Comparison of ENCODE assay signal across 21 mouse cellular contexts in genomic region chr7:99583625-99584024, GRCm38 (mm10). TPM values are rescaled to one million over a fixed set of nuclear protein-coding genes. Genes with fewer than 3 reads are reported as not detected.
DNase-seq lines count a peak whose midpoint lies in the region; ATAC-seq and TF ChIP-seq lines count a peak whose summit lies in the region.
"Had no signal": no experiment of that assay in that cellular context is flagged by ENCODE, and none has a peak within 500 bp of the region (broad histone marks: within the 10 kb centered on the region; RNA-seq: fewer than 3 reads in every experiment).

No protein-coding gene starts in this region.

- no peak overlapping the region for H3K4me3 ChIP-seq in hindbrain, embryonic 10.5 days
- no peak overlapping the region for H3K4me3 ChIP-seq in hindbrain, embryonic 12.5 days
- H3K4me3 ChIP-seq in megakaryocyte, embryonic 14.5 days (replicated peaks), result peak overlapping the region; percentile 34
- H3K4me3 ChIP-seq in liver, embryonic 12.5 days, result no peak overlapping the region
- H3K4me3 ChIP-seq in intestine, postnatal 0 days (ENCODE audit: low read depth, low read length), result no peak overlapping the region
- H3K4me3 ChIP-seq: forebrain, embryonic 13.5 days; heart, embryonic 10.5 days; kidney, embryonic 15.5 days; midbrain, embryonic 12.5 days had no signal

- peak overlapping the region; percentile 37; the same call in 1 of the 2 replicates for H3K27ac ChIP-seq in hindbrain, embryonic 10.5 days
- no peak overlapping the region for H3K27ac ChIP-seq in hindbrain, embryonic 12.5 days
- peak overlapping the region; percentile 38; the same call in 1 of the 2 replicates for H3K27ac ChIP-seq in liver, embryonic 12.5 days
- H3K27ac ChIP-seq in intestine, postnatal 0 days (ENCODE audit: low read depth, low read length), result no peak overlapping the region
- H3K27ac ChIP-seq: forebrain, embryonic 13.5 days; heart, embryonic 10.5 days; kidney, embryonic 15.5 days; midbrain, embryonic 12.5 days had no signal

- no peak overlapping the region for H3K9ac ChIP-seq in hindbrain, embryonic 12.5 days
- no peak overlapping the region for H3K9ac ChIP-seq in liver, embryonic 12.5 days
- H3K9ac ChIP-seq in intestine, postnatal 0 days (ENCODE audit: low read depth, low read length), result no peak overlapping the region
- H3K9ac ChIP-seq: forebrain, embryonic 13.5 days; kidney, embryonic 15.5 days; midbrain, embryonic 12.5 days had no signal

- 85% methylated on average over 5 of the region's 5 CpGs for WGBS in hindbrain, embryonic 10.5 days
- 83% methylated on average over 5 of the region's 5 CpGs for WGBS in hindbrain, embryonic 12.5 days
- 54% methylated on average over 5 of the region's 5 CpGs for WGBS in liver, embryonic 12.5 days (ENCODE audit: insufficient replicate concordance)
- 80% methylated on average over 5 of the region's 5 CpGs for WGBS in intestine, postnatal 0 days

- peaks cover 14% of the 10 kb centered on the region for H3K27me3 ChIP-seq in hindbrain, embryonic 10.5 days (ENCODE audit: insufficient read depth, poor library complexity, severe bottlenecking)
- H3K27me3 ChIP-seq in hindbrain, embryonic 12.5 days, result no peaks in the 10 kb centered on the region
- H3K27me3 ChIP-seq in megakaryocyte, embryonic 14.5 days (replicated peaks), result no peaks in the 10 kb centered on the region
- H3K27me3 ChIP-seq in liver, embryonic 12.5 days (replicated peaks), result 0 out of 2 replicates have a peak, but pooled peaks cover 5% of the 10 kb centered on the region
- H3K27me3 ChIP-seq in intestine, postnatal 0 days (replicated peaks; ENCODE audit: control insufficient read depth, insufficient read depth, low read length), result no peaks in the 10 kb centered on the region
- H3K27me3 ChIP-seq: CH12.LX; forebrain, embryonic 13.5 days; kidney, embryonic 15.5 days had no signal

- no peak overlapping the region for H3K4me2 ChIP-seq in hindbrain, embryonic 12.5 days (replicated peaks)
- H3K4me2 ChIP-seq in liver, embryonic 12.5 days, result no peak overlapping the region
- no peak overlapping the region for H3K4me2 ChIP-seq in intestine, postnatal 0 days (replicated peaks; ENCODE audit: low read depth)
- H3K4me2 ChIP-seq: forebrain, embryonic 13.5 days; kidney, embryonic 15.5 days; midbrain, embryonic 12.5 days had no signal

- no peaks in the 10 kb centered on the region for H3K9me3 ChIP-seq in hindbrain, embryonic 10.5 days
- no peaks in the 10 kb centered on the region for H3K9me3 ChIP-seq in hindbrain, embryonic 12.5 days (replicated peaks)
- no peaks in the 10 kb centered on the region for H3K9me3 ChIP-seq in megakaryocyte, embryonic 14.5 days
- no peaks in the 10 kb centered on the region for H3K9me3 ChIP-seq in liver, embryonic 12.5 days (replicated peaks)
- H3K9me3 ChIP-seq in intestine, postnatal 0 days (ENCODE audit: control insufficient read depth), result no peaks in the 10 kb centered on the region
- H3K9me3 ChIP-seq: forebrain, embryonic 13.5 days; G1E; heart, embryonic 10.5 days; kidney, embryonic 15.5 days; midbrain, embryonic 12.5 days had no signal

- peaks cover 86% of the 10 kb centered on the region for H3K4me1 ChIP-seq in hindbrain, embryonic 10.5 days (replicated peaks)
- H3K4me1 ChIP-seq in hindbrain, embryonic 12.5 days, result peaks cover 59% of the 10 kb centered on the region
- peaks cover 99% of the 10 kb centered on the region for H3K4me1 ChIP-seq in megakaryocyte, embryonic 14.5 days
- peaks cover 46% of the 10 kb centered on the region for H3K4me1 ChIP-seq in liver, embryonic 12.5 days
- H3K4me1 ChIP-seq in intestine, postnatal 0 days (replicated peaks; ENCODE audit: control insufficient read depth, insufficient read depth, low read length), result no peaks in the 10 kb centered on the region

- peaks cover 29% of the 10 kb centered on the region for H3K36me3 ChIP-seq in hindbrain, embryonic 10.5 days
- 0 out of 2 replicates have a peak, but pooled peaks cover 13% of the 10 kb centered on the region for H3K36me3 ChIP-seq in hindbrain, embryonic 12.5 days
- H3K36me3 ChIP-seq in megakaryocyte, embryonic 14.5 days (replicated peaks; ENCODE audit: low read length), result peaks cover 94% of the 10 kb centered on the region
- peaks cover 52% of the 10 kb centered on the region for H3K36me3 ChIP-seq in liver, embryonic 12.5 days
- H3K36me3 ChIP-seq in intestine, postnatal 0 days (ENCODE audit: control insufficient read depth, insufficient read depth), result peaks cover 19% of the 10 kb centered on the region
- H3K36me3 ChIP-seq: midbrain, embryonic 12.5 days had no signal

- DNase-seq in hindbrain, embryonic 10.5 days (ENCODE audit: low spot score), result no peak
- DNase-seq in right cerebral cortex, adult 18-20 months, result no peak
- DNase-seq: B cell, adult 2 months; cerebellum, adult 11-12 months; cerebellum, postnatal 10 days; embryo, embryonic 11 days; heart, postnatal 4 days; right cerebral cortex, postnatal 14 days had no signal

- ATAC-seq in hindbrain, embryonic 12.5 days (ENCODE audit: low FRiP score), result no peak
- no peak for ATAC-seq in megakaryocyte, adult 5-6 weeks (ENCODE audit: poor library complexity, severe bottlenecking)
- ATAC-seq in liver, embryonic 12.5 days, result no peak
- ATAC-seq in intestine, postnatal 0 days, result no peak
- ATAC-seq: forebrain, embryonic 13.5 days had no signal

- TF ChIP-seq CTCF in intestine, postnatal 0 days (IDR thresholded peaks at IDR 0.05; ENCODE audit: low read depth), result no peak

RNA-seq across cellular contexts. Expression of gene Tpbgl, which starts 43.3 kb away (rescaled TPM):
- 0.59 and 0.81 TPM in 2 replicates for polyA plus RNA-seq in hindbrain, embryonic 10.5 days (2016; fragmentation: Nextera tagmentation; extraction: Ambion mirVana)
- polyA plus RNA-seq in hindbrain, embryonic 12.5 days (2016; fragmentation: Nextera tagmentation; extraction: Ambion mirVana), result 1.6 and 2.2 TPM in 2 replicates
- polyA plus RNA-seq in megakaryocyte, embryonic 14.5 days (2012; ENCODE audit: insufficient read depth, low replicate concordance), result 0.04 TPM in 1 of 2 replicates, not detected in the other
- 0.27 TPM in 1 of 2 replicates, not detected in the other for total RNA-seq in megakaryocyte, adult 5-6 weeks (2015)
- total RNA-seq in megakaryocyte, adult 5-6 weeks (2017), result 0.07 TPM in 1 of 2 replicates, not detected in the other
- polyA plus RNA-seq in liver, embryonic 12.5 days (2016; fragmentation: Nextera tagmentation; extraction: Ambion mirVana), result 0.31 and 0.42 TPM in 2 replicates
- 1.4 and 1.9 TPM in 2 replicates for polyA plus RNA-seq in intestine, postnatal 0 days (2015; fragmentation: Nextera tagmentation; extraction: Ambion mirVana)
- total RNA-seq: granulocyte monocyte progenitor cell, adult 5-6 weeks; neutrophil, adult 5-6 weeks had no signal
- polyA plus RNA-seq: G1E had no signal

RNA-seq across cellular contexts. Expression of gene Arrb1, which starts 48.4 kb away (rescaled TPM):
- polyA plus RNA-seq in hindbrain, embryonic 10.5 days (2016; fragmentation: Nextera tagmentation; extraction: Ambion mirVana), result 14.6 and 15.0 TPM in 2 replicates
- 16.7 TPM in 2 replicates for polyA plus RNA-seq in hindbrain, embryonic 12.5 days (2016; fragmentation: Nextera tagmentation; extraction: Ambion mirVana)
- polyA plus RNA-seq in megakaryocyte, embryonic 14.5 days (2012; ENCODE audit: insufficient read depth, low replicate concordance), result 11.2 and 43.4 TPM in 2 replicates
- total RNA-seq in megakaryocyte, adult 5-6 weeks (2015), result 41.1 and 43.8 TPM in 2 replicates
- 91.7 and 96.9 TPM in 2 replicates for total RNA-seq in megakaryocyte, adult 5-6 weeks (2017)
- polyA plus RNA-seq in liver, embryonic 12.5 days (2016; fragmentation: Nextera tagmentation; extraction: Ambion mirVana), result 134 and 136 TPM in 2 replicates
- 4.2 and 4.4 TPM in 2 replicates for polyA plus RNA-seq in intestine, postnatal 0 days (2015; fragmentation: Nextera tagmentation; extraction: Ambion mirVana)

Comparison
In these comparisons a context has a peak if more than half of its experiments do, and no peak if none do; other contexts are left out.
1. H3K27ac ChIP-seq: peak in hindbrain, embryonic 10.5 days (single experiment) and liver, embryonic 12.5 days (single experiment); none in hindbrain, embryonic 12.5 days (single experiment) and intestine, postnatal 0 days (single experiment).